Mouse (Mus musculus) heart, embryonic 12.5 days (tissue): Measurements from ENCODE around the gene Nyap1. TPM values are rescaled to one million over a fixed set of nuclear protein-coding genes. Genes with fewer than 3 reads are reported as not detected.
A peak's percentile ranks its signal among the peaks of the same experiment; 100 is the strongest.

Experiments used
- ATAC-seq: fragments of 200-750 bp; cut with Nextera tagmentation; 2 replicates; pipeline ENCODE4 v1.8.0; 2017; ENCODE audit warnings: moderate TSS enrichment, moderate library complexity; ENCODE audit not compliant: insufficient number of reproducible peaks, low FRiP score
- H3K27ac ChIP-seq: fragments of 300-500 bp; sonication (generic); 2 replicates; pipeline ENCODE4 v1.5.1; 2016; ENCODE audit warnings: mild to moderate bottlenecking, moderate library complexity; ENCODE audit not compliant: poor library complexity, severe bottlenecking
- H3K27me3 ChIP-seq: fragments of 300-500 bp; sonication (generic); replicated peaks from 2 replicates; pipeline ENCODE4 v1.6.1; 2016; ENCODE audit warnings: mild to moderate bottlenecking, moderate library complexity
- H3K36me3 ChIP-seq: fragments of 300-500 bp; sonication (generic); 2 replicates; pipeline ENCODE4 v1.6.1; 2016; ENCODE audit warnings: mild to moderate bottlenecking, moderate library complexity
- H3K4me1 ChIP-seq: fragments of 300-500 bp; sonication (generic); replicated peaks from 2 replicates; pipeline ENCODE4 v1.6.1; 2016; ENCODE audit warnings: mild to moderate bottlenecking
- H3K4me2 ChIP-seq: fragments of 300-500 bp; sonication (generic); 2 replicates; pipeline ENCODE4 v1.6.1; 2016; ENCODE audit warnings: mild to moderate bottlenecking, moderate library complexity
- H3K4me3 ChIP-seq: fragments of 300-500 bp; sonication (generic); 2 replicates; pipeline ENCODE4 v1.5.1; 2016; ENCODE audit warnings: mild to moderate bottlenecking
- H3K9ac ChIP-seq: fragments of 300-500 bp; sonication (generic); 2 replicates; pipeline ENCODE4 v1.6.1; 2016; ENCODE audit warnings: mild to moderate bottlenecking, moderate library complexity
- H3K9me3 ChIP-seq: fragments of 300-500 bp; sonication (generic); replicated peaks from 2 replicates; pipeline ENCODE4 v1.6.1; 2016; ENCODE audit warnings: mild to moderate bottlenecking, moderate library complexity
- WGBS: fragments of 180-500 bp; shearing (Covaris S2); methylation state at CpG from one replicate; pipeline ENCODE4 v1.1.7; 2016; 5-methylcytosine and 5-hydroxymethylcytosine counted together
- polyA plus RNA-seq: library from polyadenylated mRNA; unstranded; fragments of >200 nt; fragmentation: Nextera tagmentation; extraction: Ambion mirVana; gene quantifications from 2 replicates; pipeline ENCODE4 v1.2.1, GENCODE M21; 2016

Nyap1 gene
- polyA plus RNA-seq: 1.2 and 1.7 TPM in 2 replicates

DNA sequence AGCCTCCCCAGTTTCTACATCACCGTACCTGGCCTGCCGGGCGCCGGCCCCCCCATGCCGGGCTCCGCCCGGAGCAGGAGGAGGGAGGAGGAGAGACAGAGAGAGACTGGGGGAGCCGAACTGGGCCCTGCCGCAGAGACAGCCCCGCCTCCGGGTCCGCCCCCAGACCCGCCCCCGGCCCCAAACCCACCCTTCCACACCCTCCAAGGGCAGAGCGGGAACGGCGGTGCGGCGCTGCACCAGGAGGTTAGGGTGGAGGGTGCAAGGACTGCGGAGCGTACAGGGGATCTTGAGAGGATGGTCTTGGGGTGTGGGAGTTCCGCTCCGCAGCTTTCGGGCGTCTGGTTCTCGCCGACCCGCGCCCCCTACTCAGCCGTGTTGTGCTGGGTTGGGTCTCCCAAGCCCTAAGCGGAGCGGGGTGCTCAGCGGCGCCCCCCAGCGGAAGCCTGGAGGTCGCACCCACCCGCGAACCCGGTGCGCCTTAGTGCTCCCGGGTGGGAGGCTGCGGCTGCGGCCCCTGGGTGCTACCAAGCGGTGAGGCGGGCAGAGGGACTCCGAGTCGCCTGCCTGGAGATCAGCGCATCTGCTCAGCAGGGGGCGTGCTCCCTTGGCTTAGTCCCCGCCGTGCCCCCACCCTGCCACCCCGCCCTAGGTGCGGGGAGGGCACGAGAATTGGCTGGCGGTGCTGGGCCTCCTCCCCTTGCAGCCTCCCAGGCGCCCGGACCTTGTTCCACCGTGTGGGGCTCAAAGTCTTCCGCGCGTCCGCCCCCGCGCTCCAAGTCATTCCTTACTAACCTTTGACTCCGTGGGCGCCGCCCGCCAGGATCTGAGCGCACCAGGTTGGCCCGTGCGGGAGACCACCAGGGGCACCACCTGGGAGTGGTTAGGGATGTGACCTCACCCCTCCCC lies at the start of gene Nyap1:
TSS of gene Nyap1 (minus strand) at position 585 of the 909 bp plus-strand sequence.
- ATAC-seq: peak; percentile 82
- Histone ChIP-seq H3K27ac (peak within 1 kb of the TSS; percentile 56), H3K9ac (peak within 1 kb of the TSS; percentile 80), H3K4me2 (peak within 1 kb of the TSS; percentile 96), H3K27me3 (no peaks in the 10 kb centered on the region), H3K36me3 (peaks cover 3% of the 10 kb centered on the region), H3K4me3 (peak within 1 kb of the TSS; percentile 76), H3K4me1 (peaks cover 37% of the 10 kb centered on the region), H3K9me3 (no peaks in the 10 kb centered on the region)
- WGBS: under 1% methylated on average over 71 of the region's 71 CpGs

DNA sequence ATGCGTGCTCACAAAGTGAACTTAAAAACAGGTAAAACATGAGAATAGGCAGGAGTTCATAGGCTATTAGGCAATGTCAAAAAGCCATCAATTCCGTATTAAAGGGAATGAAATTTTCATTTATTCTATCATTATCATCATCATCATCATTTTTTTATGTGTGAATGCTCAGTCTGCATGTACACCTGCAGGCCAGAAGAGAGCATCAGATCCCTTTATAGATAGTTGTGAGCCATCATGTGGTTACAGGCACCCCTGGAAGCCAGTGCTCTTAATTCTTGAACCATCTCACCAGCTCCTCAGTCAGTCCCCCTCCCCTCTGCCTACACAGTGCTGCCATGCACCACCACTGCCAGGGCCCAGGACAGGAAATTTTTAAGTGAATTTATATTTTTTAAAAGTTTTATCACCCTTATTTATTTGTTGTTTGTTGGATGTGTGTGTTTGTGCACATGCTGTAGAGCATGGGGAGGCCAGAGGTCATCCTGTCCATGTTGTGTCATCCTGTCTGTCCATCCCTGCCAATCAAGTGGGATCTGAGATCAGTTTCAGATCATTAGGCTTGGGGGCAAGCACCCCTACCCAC lies 47.6 kb upstream of the Nyap1 start:
- Histone ChIP-seq H3K27me3 (peaks cover 3% of the 10 kb centered on the region), H3K36me3 (peaks cover 9% of the 10 kb centered on the region; the same call in 1 of the 2 replicates), H3K9ac (no peak overlapping the region), H3K9me3 (no peaks in the 10 kb centered on the region), H3K4me3 (no peak overlapping the region), H3K4me2 (no peak overlapping the region), H3K27ac (no peak overlapping the region), H3K4me1 (peaks cover 19% of the 10 kb centered on the region)
- 88% methylated on average over 2 of the region's 2 CpGs for WGBS
- ATAC-seq: no peak

DNA sequence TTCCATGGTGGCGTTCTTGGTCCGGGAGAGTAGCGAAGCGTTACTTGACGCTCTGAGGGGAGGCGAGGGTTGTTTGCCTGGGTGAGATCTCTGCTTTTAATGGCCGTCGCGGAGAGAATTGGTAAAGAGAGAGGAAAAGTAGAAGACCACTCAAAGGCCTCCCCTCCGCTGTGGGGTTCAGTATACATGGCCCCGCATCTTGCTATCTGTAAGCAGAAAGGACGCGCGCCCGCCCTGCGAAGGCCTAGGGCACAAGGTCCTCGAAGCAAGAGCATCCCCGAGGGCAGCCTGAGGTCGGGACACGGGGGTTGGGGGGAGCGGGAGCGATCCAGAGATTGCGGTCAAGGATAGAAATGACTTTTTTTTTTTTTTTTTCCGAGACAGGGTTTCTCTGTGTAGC lies 46.8 kb upstream of the Nyap1 start:
- peak overlapping the region; percentile 52 for H3K4me3 ChIP-seq
- H3K27ac ChIP-seq: no peak overlapping the region
- peaks cover 28% of the 10 kb centered on the region for H3K4me1 ChIP-seq
- peaks cover 17% of the 10 kb centered on the region for H3K36me3 ChIP-seq
- peak overlapping the region; percentile 93 for H3K4me2 ChIP-seq
- ATAC-seq: no peak
- H3K9me3 ChIP-seq: no peaks in the 10 kb centered on the region
- peaks cover 3% of the 10 kb centered on the region for H3K27me3 ChIP-seq
- no peak overlapping the region for H3K9ac ChIP-seq
- WGBS: 63% methylated on average over 24 of the region's 24 CpGs

DNA sequence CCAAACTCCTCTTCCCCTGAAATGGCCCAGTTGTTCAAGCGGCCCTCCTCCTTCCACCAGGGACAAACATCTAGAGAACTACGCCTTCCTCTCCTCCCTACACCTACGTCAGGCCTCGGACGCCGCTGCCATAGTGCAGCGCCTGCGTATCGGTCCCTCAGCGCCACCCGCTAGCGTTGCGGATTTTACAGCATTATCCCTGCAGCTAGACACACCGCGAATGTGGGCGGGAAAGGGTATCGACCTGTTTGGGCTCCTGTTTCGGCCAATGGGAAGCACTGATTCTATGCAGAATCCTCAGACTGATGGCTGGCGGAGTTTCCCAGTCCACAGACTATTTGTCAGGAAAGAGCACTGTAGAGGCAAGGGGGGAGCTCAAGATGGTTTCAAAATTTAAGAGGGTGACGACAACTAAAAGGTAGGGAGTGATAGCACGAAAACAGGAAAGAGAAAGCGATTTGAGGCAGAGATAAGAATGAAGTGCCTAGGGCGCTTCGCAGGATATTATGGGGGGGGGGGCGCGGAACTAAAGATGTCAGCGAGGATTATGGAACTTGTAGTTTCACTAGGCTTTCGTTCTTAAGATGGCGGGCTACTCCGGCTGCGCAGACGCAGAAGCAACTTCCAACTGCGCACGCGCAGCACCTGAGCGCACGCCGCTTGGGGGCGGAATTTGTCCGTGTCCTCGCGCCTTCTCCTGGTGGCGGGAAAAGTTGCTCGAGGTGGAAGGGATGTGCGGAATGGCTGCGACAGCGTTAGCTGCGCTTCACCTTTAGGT lies 45.9 kb upstream of the Nyap1 start, which contains the start of the genes Mepce and Zcwpw1:
TSS of gene Mepce (minus strand) at position 505 of the 778 bp plus-strand sequence.
TSS of gene Zcwpw1 (plus strand) at position 648 of the 778 bp plus-strand sequence.
- under 1% methylated on average over 48 of the region's 48 CpGs for WGBS
- peak within 1 kb of the TSS; percentile 99 for H3K27ac ChIP-seq

DNA sequence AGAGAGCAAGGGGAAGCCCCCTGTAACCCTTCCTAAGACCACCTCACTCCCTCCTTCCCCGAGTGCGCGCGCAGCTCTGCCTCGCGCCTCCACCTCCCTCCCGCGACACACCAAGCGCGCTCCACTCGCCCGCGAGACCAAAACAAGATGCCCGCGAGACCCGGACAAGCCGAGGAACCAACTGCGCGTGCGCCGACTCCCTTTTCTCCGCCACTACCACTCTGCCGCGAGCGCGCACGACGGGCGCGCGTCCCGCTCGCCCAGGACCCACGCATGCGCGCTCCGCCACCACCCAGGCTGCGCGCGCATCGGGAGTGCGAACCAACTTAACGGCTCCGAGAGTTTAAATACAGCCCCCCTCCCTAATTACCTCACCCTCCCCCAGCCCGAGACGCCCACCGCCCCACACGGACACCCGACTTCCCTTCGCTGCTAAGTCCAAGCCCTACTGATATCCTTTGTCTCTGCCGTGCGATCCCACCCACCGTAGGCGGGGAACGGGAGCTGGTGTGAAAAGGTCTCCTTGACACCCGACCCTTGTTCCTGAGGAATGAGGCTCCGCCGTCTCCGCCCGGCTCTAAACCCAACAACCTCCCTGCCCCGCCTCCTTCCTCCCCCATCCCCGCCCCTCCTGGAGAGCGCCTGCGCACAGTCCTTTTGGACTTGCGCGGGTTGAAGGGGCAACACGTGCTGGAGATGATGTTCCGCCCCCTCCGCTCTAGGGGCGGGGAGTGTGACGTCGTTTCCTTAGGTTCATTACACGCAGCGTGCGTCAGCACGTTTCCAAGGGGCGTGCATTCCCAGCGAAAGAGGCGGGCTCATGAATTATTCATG lies 44.9 kb upstream of the Nyap1 start:
- Histone ChIP-seq H3K27me3 (peaks cover 3% of the 10 kb centered on the region), H3K4me2 (peak overlapping the region; percentile 93), H3K36me3 (peaks cover 36% of the 10 kb centered on the region), H3K9me3 (no peaks in the 10 kb centered on the region), H3K9ac (peak overlapping the region; percentile 97), H3K27ac (peak overlapping the region; percentile 99), H3K4me1 (peaks cover 39% of the 10 kb centered on the region), H3K4me3 (peak overlapping the region; percentile 80)
- under 1% methylated on average over 79 of the region's 79 CpGs for WGBS
- peak; percentile 94 for ATAC-seq

More for the DNA sequence above, 45.9 kb upstream of the Nyap1 start, which contains the start of the genes Mepce and Zcwpw1:
- peak; percentile 65 for ATAC-seq
- Histone ChIP-seq H3K36me3 (peaks cover 26% of the 10 kb centered on the region), H3K9ac (peak within 1 kb of the TSS; percentile 97), H3K9me3 (no peaks in the 10 kb centered on the region), H3K4me1 (peaks cover 35% of the 10 kb centered on the region), H3K27me3 (peaks cover 3% of the 10 kb centered on the region), H3K4me2 (peak within 1 kb of the TSS; percentile 93), H3K4me3 (peak within 1 kb of the TSS; percentile 80)

DNA sequence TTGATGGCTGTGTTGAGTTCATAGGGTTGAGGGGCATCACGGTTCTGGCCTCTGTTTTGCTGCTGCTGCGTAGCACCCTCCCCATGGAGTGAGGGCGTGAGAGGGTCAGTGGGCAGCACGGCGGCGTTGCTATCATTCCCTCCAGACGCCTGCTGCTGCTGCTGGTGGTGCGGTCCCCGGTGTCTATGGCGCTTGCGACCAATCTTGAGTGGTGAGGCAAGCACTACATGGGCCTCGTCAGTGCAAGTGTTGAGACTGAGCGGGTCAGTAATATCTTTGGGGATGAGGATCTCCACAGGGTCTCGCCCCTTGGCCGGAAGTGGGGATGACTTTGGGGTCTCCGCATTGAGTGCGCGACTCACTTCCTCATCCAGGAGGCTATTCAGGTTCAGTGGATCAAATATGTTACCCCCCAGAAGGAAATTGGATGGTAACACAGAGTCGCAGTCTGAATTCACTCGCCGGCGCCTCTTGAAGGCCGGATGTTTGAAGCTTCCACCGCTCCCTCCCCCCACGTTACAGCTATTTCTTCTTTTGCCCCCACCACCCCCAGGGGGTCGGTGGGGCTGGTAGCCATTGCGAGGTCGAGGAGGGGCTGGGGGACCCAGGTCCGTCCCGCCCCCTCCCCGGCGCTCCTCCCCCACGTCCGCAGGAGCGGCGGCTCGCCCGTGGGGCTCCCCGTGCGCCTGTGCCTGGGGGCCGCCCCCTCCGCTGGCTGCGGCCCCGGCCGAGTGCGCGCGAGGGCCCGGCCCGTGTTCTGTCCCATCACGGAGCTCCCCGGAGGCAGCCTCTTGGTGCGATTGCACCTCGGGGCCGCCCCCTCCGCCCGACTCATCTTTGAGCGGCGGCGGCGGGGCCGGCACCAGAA lies 44.0 kb upstream of the Nyap1 start:
- WGBS: 1% methylated on average over 52 of the region's 62 CpGs
- H3K4me1 ChIP-seq: peaks cover 41% of the 10 kb centered on the region
- H3K27me3 ChIP-seq: peaks cover 3% of the 10 kb centered on the region
- peak overlapping the region; percentile 99 for H3K27ac ChIP-seq
- ATAC-seq: peak; percentile 16
- H3K9ac ChIP-seq: peak overlapping the region; percentile 97
- peak overlapping the region; percentile 80 for H3K4me3 ChIP-seq
- H3K4me2 ChIP-seq: peak overlapping the region; percentile 93
- no peaks in the 10 kb centered on the region for H3K9me3 ChIP-seq
- peaks cover 45% of the 10 kb centered on the region for H3K36me3 ChIP-seq

DNA sequence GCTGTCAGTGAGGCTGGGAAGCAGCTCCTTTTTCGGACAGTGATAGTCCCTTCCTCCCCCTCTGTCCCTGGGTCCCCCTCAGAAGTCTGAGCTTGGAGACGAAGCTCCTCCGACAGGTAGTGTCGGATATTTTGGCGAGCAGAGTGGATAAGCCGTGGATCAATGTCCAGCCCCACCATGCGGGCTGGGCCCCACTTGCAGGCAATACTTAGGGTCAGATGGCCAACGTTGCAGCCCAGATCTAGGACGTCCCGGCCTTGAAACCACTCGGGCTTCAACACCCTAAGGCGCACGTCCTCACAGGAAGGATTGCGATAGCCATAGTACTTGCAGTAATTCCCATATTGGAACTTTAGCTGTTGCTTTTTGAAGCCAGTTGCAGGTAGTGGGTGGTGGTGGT lies 43.1 kb upstream of the Nyap1 start:
- peaks cover 50% of the 10 kb centered on the region for H3K36me3 ChIP-seq
- peak overlapping the region; percentile 99; the same call in 1 of the 2 replicates for H3K27ac ChIP-seq
- peaks cover 3% of the 10 kb centered on the region for H3K27me3 ChIP-seq
- peak overlapping the region; percentile 80 for H3K4me3 ChIP-seq
- ATAC-seq: no peak
- no peaks in the 10 kb centered on the region for H3K9me3 ChIP-seq
- WGBS: 82% methylated on average over 14 of the region's 14 CpGs
- peak overlapping the region; percentile 93 for H3K4me2 ChIP-seq
- peaks cover 50% of the 10 kb centered on the region for H3K4me1 ChIP-seq
- peak overlapping the region; percentile 97 for H3K9ac ChIP-seq

DNA sequence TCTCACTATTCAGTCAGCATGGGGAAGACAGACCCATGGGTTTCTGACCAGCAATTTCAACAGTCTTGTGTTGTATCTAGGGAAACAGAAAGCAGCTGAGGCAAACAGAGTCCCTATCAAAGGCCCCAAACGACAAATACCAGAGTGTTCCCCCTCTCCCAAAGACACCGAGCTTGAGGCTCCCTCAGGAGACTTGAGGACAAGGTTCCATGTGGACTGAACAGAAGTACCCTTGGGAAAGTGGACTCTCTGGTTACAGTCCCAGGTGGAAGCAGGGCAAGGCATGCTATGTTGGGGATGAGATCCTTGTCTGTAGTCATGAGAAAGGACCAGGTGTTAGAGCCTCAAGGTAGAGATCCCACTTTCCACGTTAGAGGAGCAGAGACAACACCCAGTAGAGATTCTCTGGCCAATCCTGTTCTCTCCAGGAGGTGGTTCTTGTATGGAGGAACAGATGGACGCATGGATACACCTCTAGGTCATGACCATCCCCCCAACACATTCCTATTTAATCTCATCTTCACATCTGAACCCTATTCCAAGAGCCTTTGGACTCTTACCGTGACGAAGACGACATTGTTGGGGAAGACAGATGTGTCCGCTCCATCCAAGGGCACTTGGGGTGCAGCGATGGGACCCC lies 42.6 kb upstream of the Nyap1 start:
- 64% methylated on average over 9 of the region's 9 CpGs for WGBS
- H3K36me3 ChIP-seq: peaks cover 50% of the 10 kb centered on the region
- H3K9me3 ChIP-seq: no peaks in the 10 kb centered on the region
- H3K9ac ChIP-seq: peak overlapping the region; percentile 97
- H3K4me3 ChIP-seq: peak overlapping the region; percentile 80
- H3K27me3 ChIP-seq: peaks cover 3% of the 10 kb centered on the region
- ATAC-seq: no peak
- peak overlapping the region; percentile 93 for H3K4me2 ChIP-seq
- H3K4me1 ChIP-seq: peaks cover 52% of the 10 kb centered on the region
- H3K27ac ChIP-seq: no peak overlapping the region

DNA sequence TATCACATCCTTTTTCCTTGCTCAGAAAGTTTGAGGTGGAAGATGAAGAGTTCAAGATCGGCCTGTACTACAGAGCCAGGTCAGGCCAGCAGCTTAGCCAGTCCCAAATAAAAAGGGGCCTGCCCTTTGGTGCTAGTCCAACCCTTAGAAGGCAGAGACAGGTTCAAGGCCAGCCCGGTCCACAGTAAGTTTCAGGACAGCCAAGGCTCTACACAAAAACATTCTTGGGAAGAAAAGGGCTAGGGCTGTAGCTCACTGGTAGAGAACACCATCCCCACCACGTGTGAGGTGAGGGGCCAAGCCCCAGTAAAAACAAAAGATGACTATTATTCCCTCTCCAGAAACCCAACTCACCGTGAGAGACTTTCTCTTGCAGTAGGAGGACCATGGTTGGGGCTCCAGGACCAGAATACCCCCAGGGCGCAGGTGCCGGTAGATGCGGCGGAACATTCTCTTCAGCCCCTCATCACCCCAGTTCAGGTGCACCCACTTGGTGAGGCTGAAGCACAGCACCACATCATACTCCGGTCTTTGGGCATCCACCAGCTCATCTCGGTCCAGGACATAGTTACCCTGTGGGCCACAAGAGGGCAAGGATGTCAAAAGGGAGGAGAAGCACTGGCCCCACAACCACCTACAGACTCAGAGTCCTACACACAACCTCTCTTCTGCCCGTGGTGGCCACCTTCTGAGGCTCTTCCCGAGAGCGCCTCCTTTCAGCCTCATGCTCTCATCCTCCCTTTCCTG lies 41.5 kb upstream of the Nyap1 start:
- H3K9me3 ChIP-seq: no peaks in the 10 kb centered on the region
- H3K4me2 ChIP-seq: peak overlapping the region; percentile 93
- no peaks in the 10 kb centered on the region for H3K27me3 ChIP-seq
- ATAC-seq: no peak
- peak overlapping the region; percentile 97 for H3K9ac ChIP-seq
- H3K4me1 ChIP-seq: peaks cover 51% of the 10 kb centered on the region
- no peak overlapping the region for H3K27ac ChIP-seq
- peak overlapping the region; percentile 80 for H3K4me3 ChIP-seq
- peaks cover 50% of the 10 kb centered on the region for H3K36me3 ChIP-seq
- WGBS: 83% methylated on average over 13 of the region's 13 CpGs
